Mouse (Mus musculus) cerebellum, adult 2 months (tissue): ENCODE data around the gene D5Ertd579e.
"Not testable (repeated sequence)": the region's sequence is repeated elsewhere in the genome, so short reads cannot be mapped to it uniquely, and the experiment has no call there.

Experiments
- CTCF ChIP-seq: fragments of 200-500 bp; IDR thresholded peaks from 2 replicates; pipeline ENCODE4 v1.5.1; 2011; ENCODE audit warnings: low read depth, mild to moderate bottlenecking, control low read depth, low read length, moderate library complexity, borderline replicate concordance; ENCODE audit not compliant: insufficient read depth
- POLR2A ChIP-seq: fragments of 200-500 bp; IDR thresholded peaks from 2 replicates; pipeline ENCODE4 v1.6.1; 2011; ENCODE audit warnings: low read length, control low read depth, borderline replicate concordance; ENCODE audit not compliant: insufficient read depth

GRCm38 (mm10) chr5:36660977-36661760 is 34.7 kb downstream of the D5Ertd579e start:
- not testable (repeated sequence) for TF ChIP-seq POLR2A, CTCF
